Mouse (Mus musculus) C2C12 (cell line): ENCODE measurements at regions not wholly inside any gene's neighbourhood (a gene's known extent, or its start where the extent isn't known, plus 50 kb on each side); places are given as distances from the start of the nearest gene placed in this dataset.

Source experiments
- H3K27me3 ChIP-seq: one replicate; pipeline ENCODE4 v1.6.1; 2011; ENCODE audit not compliant: control insufficient read depth, insufficient read depth, insufficient read length
- H3K36me3 ChIP-seq: one replicate; pipeline ENCODE4 v1.6.1; 2011; ENCODE audit not compliant: control insufficient read depth, insufficient read depth
- H3K4me3 ChIP-seq: one replicate; pipeline ENCODE4 v1.5.1; 2011; ENCODE audit warnings: mild to moderate bottlenecking, control low read depth; ENCODE audit not compliant: poor library complexity, insufficient read depth, severe bottlenecking
- H3K79me2 ChIP-seq: one replicate; pipeline ENCODE4 v1.6.1; 2011; ENCODE audit not compliant: control insufficient read depth, insufficient read depth
- H3K79me3 ChIP-seq: one replicate; pipeline ENCODE4 v1.6.1; 2011; ENCODE audit warnings: low read depth, control low read depth
- H3ac ChIP-seq: one replicate; pipeline ENCODE3; 2011; ENCODE audit warnings: low read depth; ENCODE audit not compliant: control insufficient read depth, insufficient read length
- CEBPB ChIP-seq: IDR thresholded peaks from one replicate; pipeline ENCODE4 v1.6.1; 2011; ENCODE audit warnings: low read depth, mild to moderate bottlenecking, control low read depth, moderate library complexity
- CTCF ChIP-seq: IDR thresholded peaks from one replicate; pipeline ENCODE4 v1.5.1; 2011; ENCODE audit not compliant: control insufficient read depth, insufficient read depth, insufficient read length
- FOSL1 ChIP-seq: IDR thresholded peaks from one replicate; pipeline ENCODE4 v1.8.0; 2011; ENCODE audit warnings: mild to moderate bottlenecking, low read length; ENCODE audit not compliant: poor library complexity, insufficient read depth, severe bottlenecking
- MAX ChIP-seq: IDR thresholded peaks from one replicate; pipeline ENCODE4 v1.6.1; 2011; ENCODE audit warnings: mild to moderate bottlenecking, control low read depth
- MYOD1 ChIP-seq: IDR thresholded peaks from one replicate; pipeline ENCODE4 v1.6.1; 2011; ENCODE audit warnings: low read depth; ENCODE audit not compliant: control insufficient read depth, insufficient read length
- MYOG ChIP-seq: IDR thresholded peaks from one replicate; pipeline ENCODE4 v1.6.1; 2011; ENCODE audit not compliant: control insufficient read depth, insufficient read length; ENCODE audit errors: extremely low read depth
- USF1 ChIP-seq: IDR thresholded peaks from one replicate; pipeline ENCODE4 v1.6.1; 2011; ENCODE audit warnings: low read depth, mild to moderate bottlenecking, control low read depth, moderate library complexity

DNA sequence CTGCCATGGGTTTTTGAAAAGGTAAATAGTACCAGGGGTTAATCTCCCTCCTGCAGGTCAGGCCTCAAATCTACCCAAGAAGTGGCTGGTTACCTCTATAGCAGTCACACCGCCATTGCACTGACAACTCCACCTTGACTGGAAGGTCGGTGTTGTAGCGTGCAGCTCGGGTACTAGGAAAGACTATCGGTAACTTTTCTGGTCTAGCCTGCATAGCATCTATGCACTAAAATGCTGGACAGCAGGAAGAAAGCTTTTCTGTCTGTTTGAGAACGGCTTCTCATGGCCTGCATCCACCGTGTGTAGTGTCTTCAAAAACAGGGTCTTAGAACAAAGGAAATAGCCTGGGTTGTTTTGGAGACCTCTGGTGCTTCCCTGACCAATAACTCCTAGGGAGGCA, 88.8 kb downstream of the Bms1 start:
- Histone ChIP-seq H3K4me3 (no peak overlapping the region), H3K36me3 (no peaks in the 10 kb centered on the region), H3K79me2 (no peaks in the 10 kb centered on the region), H3K27me3 (no peaks in the 10 kb centered on the region), H3K79me3 (no peaks in the 10 kb centered on the region), H3ac (no peak overlapping the region)
- TF ChIP-seq MYOG (no peak), MYOD1 (no peak), FOSL1 (no peak), MAX (no peak), CTCF (no peak), USF1 (no peak)

DNA sequence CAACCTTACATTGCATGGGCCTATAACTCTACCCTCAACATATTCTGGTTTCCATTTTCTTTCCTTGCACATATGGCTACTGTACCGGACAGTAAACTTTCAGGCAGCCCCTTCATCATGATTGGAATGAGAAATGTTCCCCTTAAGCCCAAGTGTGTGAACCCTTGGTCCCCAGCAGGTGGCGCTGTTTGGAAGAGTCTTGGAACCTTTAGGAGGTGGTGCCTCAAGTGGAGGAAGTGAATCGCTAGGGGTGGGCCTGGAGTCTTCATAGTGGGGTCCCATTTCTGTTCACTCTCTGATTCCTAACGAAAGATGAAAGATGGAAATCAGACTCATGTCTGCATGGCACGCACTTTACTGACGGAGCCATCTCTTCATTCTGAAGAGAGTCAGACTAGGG, 91.8 kb downstream of the Bms1 start:
- no peaks in the 10 kb centered on the region for H3K79me2 ChIP-seq
- H3K27me3 ChIP-seq: no peaks in the 10 kb centered on the region
- TF ChIP-seq FOSL1 (no peak), MAX (no peak), MYOD1 (no peak), CEBPB (no peak), CTCF (no peak), MYOG (no peak), USF1 (no peak)
- H3K4me3 ChIP-seq: no peak overlapping the region
- H3ac ChIP-seq: no peak overlapping the region
- no peaks in the 10 kb centered on the region for H3K79me3 ChIP-seq
- no peaks in the 10 kb centered on the region for H3K36me3 ChIP-seq

DNA sequence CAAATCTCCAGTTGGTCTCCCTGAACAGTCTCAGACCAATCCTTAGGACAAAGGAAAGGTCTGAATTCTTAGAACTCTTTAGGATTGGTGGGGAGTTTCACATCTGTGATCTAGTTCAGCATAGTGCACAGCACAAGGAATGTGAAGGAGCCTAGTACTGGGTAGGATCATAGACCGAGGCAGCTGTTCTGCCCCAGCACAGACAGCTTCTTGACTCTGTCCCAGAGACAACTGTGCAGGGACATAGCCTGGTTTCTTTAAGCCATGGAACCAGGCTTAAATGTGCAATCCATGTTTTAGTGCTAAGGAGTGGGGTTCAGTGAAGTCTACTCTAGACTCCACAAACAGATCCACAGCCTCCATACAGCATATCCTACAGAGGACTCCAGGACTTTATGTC, 93.6 kb downstream of the Bms1 start:
- no peak overlapping the region for H3ac ChIP-seq
- no peaks in the 10 kb centered on the region for H3K27me3 ChIP-seq
- H3K4me3 ChIP-seq: no peak overlapping the region
- H3K79me2 ChIP-seq: no peaks in the 10 kb centered on the region
- TF ChIP-seq MYOD1: no peak
- no peak for TF ChIP-seq CTCF
- no peak for TF ChIP-seq MYOG
- TF ChIP-seq USF1: no peak
- no peak for TF ChIP-seq FOSL1
- TF ChIP-seq CEBPB: no peak
- no peak for TF ChIP-seq MAX
- no peaks in the 10 kb centered on the region for H3K79me3 ChIP-seq
- no peaks in the 10 kb centered on the region for H3K36me3 ChIP-seq

DNA sequence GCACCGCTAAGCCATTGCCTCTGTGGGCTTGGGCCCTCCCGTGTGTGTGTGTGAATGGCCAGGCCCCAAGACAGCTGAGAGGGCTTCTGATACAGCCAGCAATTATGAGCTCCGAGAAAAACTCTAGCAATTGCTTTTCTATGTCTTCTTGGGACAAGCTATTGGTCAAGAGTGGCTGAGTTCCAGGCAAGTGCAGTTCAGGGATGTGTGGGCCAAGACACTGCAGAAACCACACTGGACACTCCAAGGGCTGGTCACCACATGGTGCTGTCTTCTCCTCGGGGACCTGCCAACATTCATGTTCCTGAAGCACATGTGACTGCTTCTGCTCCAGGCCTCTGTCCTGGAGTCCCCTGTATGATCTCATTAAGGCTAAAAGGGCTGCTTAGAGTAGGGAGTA, 94.7 kb downstream of the Bms1 start:
- no peak overlapping the region for H3ac ChIP-seq
- H3K27me3 ChIP-seq: no peaks in the 10 kb centered on the region
- no peaks in the 10 kb centered on the region for H3K79me3 ChIP-seq
- H3K79me2 ChIP-seq: no peaks in the 10 kb centered on the region
- TF ChIP-seq USF1 (no peak), MYOD1 (peak; percentile 2)
- H3K36me3 ChIP-seq: no peaks in the 10 kb centered on the region
- no peak overlapping the region for H3K4me3 ChIP-seq

DNA sequence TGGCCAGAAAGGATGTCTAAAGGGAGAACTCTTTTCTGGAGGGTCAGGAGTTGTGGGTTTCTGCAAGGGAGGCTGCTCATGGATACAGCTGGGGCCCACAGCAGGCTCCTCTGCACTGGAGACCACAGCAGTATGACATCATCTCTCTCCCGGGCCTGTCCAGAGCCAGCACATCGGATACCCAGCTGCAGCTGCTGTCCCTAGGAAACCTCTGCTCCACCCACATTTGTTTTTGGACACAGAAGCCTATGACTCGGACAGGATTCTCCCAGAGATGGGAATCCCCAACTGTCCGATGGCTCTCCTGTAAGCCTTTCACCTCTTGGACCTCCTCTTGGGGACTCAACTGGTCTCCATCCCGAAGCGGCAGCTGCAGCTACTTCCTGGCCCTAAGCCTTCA, 96.2 kb downstream of the Bms1 start:
- TF ChIP-seq CEBPB: no peak
- no peak for TF ChIP-seq MAX
- no peak for TF ChIP-seq FOSL1
- peak; percentile 84 for TF ChIP-seq MYOD1
- Histone ChIP-seq H3K4me3 (no peak overlapping the region), H3K79me2 (no peaks in the 10 kb centered on the region), H3K79me3 (no peaks in the 10 kb centered on the region), H3K36me3 (no peaks in the 10 kb centered on the region), H3ac (no peak overlapping the region), H3K27me3 (no peaks in the 10 kb centered on the region)

DNA sequence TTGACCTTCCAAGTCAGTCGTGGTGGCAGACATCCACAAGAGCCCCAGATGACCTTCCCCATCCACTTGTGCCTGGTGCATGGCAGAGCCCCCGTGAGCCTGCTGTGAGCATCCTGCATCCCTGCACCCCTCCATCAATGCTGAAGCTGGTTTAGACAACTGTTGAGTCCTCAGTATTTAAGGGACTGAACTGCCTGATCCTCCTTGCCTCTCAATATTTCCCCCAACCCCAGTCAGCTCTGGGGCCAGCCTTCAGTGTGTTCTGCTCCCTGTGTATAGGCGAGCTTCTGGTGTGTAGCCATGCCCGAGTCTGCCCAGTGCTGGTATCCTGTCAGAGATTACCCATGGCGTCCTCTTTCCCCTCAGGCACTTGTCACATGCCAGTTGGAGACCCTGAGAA, 96.6 kb downstream of the Bms1 start:
- Histone ChIP-seq H3ac (no peak overlapping the region), H3K36me3 (no peaks in the 10 kb centered on the region), H3K4me3 (no peak overlapping the region), H3K79me2 (no peaks in the 10 kb centered on the region), H3K79me3 (no peaks in the 10 kb centered on the region), H3K27me3 (no peaks in the 10 kb centered on the region)
- TF ChIP-seq MAX: no peak
- no peak for TF ChIP-seq USF1
- TF ChIP-seq MYOG: no peak
- no peak for TF ChIP-seq CTCF
- no peak for TF ChIP-seq MYOD1
- no peak for TF ChIP-seq FOSL1
- no peak for TF ChIP-seq CEBPB

DNA sequence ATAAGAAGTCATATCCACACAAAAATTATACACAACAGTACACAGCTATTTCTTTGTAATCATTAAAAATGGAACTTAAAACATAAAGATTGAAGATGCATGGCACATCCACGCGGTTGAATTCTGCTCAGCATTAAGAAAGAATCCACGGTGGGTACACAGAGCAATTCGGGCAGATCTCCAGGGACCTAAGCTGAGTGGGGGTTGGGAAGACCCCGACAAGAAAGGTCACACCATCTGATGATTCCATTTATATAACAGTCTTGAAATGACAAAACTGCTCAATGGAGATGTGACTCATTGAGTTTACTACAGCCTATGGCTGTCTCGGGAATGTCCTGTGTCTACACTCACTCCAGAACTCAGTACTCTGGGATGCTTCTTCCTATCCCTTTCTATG, 97.2 kb downstream of the Bms1 start:
- Histone ChIP-seq H3K79me2 (no peaks in the 10 kb centered on the region), H3ac (no peak overlapping the region), H3K36me3 (no peaks in the 10 kb centered on the region), H3K4me3 (no peak overlapping the region), H3K27me3 (no peaks in the 10 kb centered on the region), H3K79me3 (no peaks in the 10 kb centered on the region)
- TF ChIP-seq CTCF (no peak), MAX (no peak), FOSL1 (no peak), MYOD1 (peak; percentile 8)
